Mouse (Mus musculus): ENCODE results near the gene Tagap. TPM values are rescaled to one million over a fixed set of nuclear protein-coding genes. Genes with fewer than 3 reads are reported as not detected.
"Not testable (repeated sequence)": the region's sequence is repeated elsewhere in the genome, so short reads cannot be mapped to it uniquely, and the experiment has no call there.

The Tagap gene
- total and polyA plus RNA-seq, 3 experiments: 14.2 to 20.9 (median 16.3) TPM

GRCm38 (mm10) chr17:7945117-7946052, 19.6 kb downstream of the Tagap start, which contains the start of gene Rsph3a:
Rsph3a (plus strand) TSS chr17:7945614.
- TF ChIP-seq SIN3A (IDR thresholded peaks at IDR 0.05; ENCODE audit: low read length): peak; percentile 66
- TF ChIP-seq NELFE (IDR thresholded peaks at IDR 0.05; ENCODE audit: low read depth, low read length): peak; percentile 46; the same call in 1 of the 2 replicates
- peak; percentile 75 for TF ChIP-seq POLR2A (IDR thresholded peaks at IDR 0.05; ENCODE audit: low read depth, low read length)
- peak; percentile 63; the same call in 1 of the 2 replicates for TF ChIP-seq MAX (IDR thresholded peaks at IDR 0.05; ENCODE audit: low read length)
- peak; percentile 37; the same call in 1 of the 2 replicates for TF ChIP-seq TCF12 (IDR thresholded peaks at IDR 0.05; ENCODE audit: low read depth, low read length)
- TF ChIP-seq HCFC1 (IDR thresholded peaks at IDR 0.05; ENCODE audit: low read depth, low read length): peak; percentile 68
- TF ChIP-seq CTCF (conservative IDR thresholded peaks at IDR 0.05 in 1 of 2, IDR thresholded peaks at IDR 0.05 in 1 of 2; ENCODE audit: low read depth in 2 of 2, low read length in 2 of 2): peak in 1 of 2 experiments; percentile 6; a peak in 1 of 4 replicates
- TF ChIP-seq ELF1 (IDR thresholded peaks at IDR 0.05; ENCODE audit: low read depth, low read length): peak; percentile 91
- peak; percentile 55 for TF ChIP-seq ZMIZ1 (IDR thresholded peaks at IDR 0.05; ENCODE audit: low read depth, low read length)
- TF ChIP-seq KAT2A (IDR thresholded peaks at IDR 0.05; ENCODE audit: insufficient replicate concordance, low read length): 0 out of 2 replicates have a peak, but pooled peaks have one; percentile 47
- peak; percentile 20; the same call in 1 of the 2 replicates for TF ChIP-seq TBP (conservative IDR thresholded peaks at IDR 0.05; ENCODE audit: low read depth, low read length)
- peak; percentile 69 for TF ChIP-seq MXI1 (IDR thresholded peaks at IDR 0.05; ENCODE audit: low read depth, low read length)
- DNase-seq (ENCODE audit: extremely low read depth): peak; percentile 72
- in situ Hi-C loops (cut with MboI; ENCODE audit: low pct_ligation_motif_present, low pct_unique_long_range_greater_than_20kb, low sequenced_read_pairs); H3K4me1 ChIP-seq (ENCODE audit: control insufficient read depth in 1 of 2, insufficient read depth in 2 of 2); H3K79me2 ChIP-seq (replicated peaks; ENCODE audit: control insufficient read depth, extremely low read depth, insufficient read depth, poor library complexity, severe bottlenecking); H3K36me3 ChIP-seq (replicated peaks in 1 of 2; ENCODE audit: control insufficient read depth in 1 of 2, insufficient read depth in 1 of 2, low read length in 1 of 2); H3K27me3 ChIP-seq (replicated peaks); H3K9me3 ChIP-seq (replicated peaks; ENCODE audit: low read length); dilution Hi-C loops (cut with MboI; ENCODE audit: extremely low pct_ligation_motif_present, extremely low pct_unique_long_range_greater_than_20kb, low sequenced_read_pairs): not testable (repeated sequence)
- Histone ChIP-seq H3K4me3 (replicated peaks in 1 of 3; ENCODE audit: low read depth in 2 of 3, low read length in 2 of 3, poor library complexity in 1 of 3) (peak within 1 kb of the TSS; percentile 53 to 65 (median 63)), H3K4me2 (ENCODE audit: insufficient read depth, low read depth, poor library complexity, severe bottlenecking) (peak within 1 kb of the TSS; percentile 58), H3K27ac (ENCODE audit: insufficient read depth, low read depth) (peak within 1 kb of the TSS; percentile 23; the same call in 1 of the 2 replicates), H3K9ac (ENCODE audit: insufficient read depth, low read depth) (peak within 1 kb of the TSS; percentile 20; the same call in 1 of the 2 replicates)

DNA sequence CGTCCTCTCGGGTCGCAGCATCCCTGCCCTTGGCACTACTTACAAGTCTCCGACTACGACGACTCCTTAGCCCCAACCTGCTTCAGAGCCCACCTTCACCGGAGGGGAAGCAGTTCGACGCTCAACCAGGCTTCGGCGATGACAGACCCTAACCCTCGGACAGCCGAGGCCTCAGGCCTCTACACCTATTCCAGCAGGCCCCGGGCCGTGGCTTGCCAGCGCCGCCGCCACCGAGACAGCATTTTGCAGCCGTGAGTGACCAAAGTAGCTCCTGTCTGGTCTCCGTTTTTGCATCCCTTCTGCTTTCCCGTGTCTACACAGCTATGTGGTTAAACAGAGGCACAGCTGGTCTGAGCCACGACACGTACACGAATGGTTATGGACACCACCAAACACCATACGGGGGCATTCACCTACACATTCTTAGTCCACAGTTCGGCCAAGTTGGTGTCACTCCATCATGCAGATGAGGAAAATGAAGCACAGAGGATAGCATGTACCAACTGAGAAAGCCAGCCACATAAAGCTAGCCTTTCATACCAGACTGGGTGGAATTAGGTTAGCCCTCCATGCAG, 20.3 kb downstream of the Tagap start:
- H3K79me2 ChIP-seq (replicated peaks; ENCODE audit: control insufficient read depth, extremely low read depth, insufficient read depth, poor library complexity, severe bottlenecking); H3K4me1 ChIP-seq (ENCODE audit: control insufficient read depth in 1 of 2, insufficient read depth in 2 of 2); DNase-seq (ENCODE audit: extremely low read depth); H3K36me3 ChIP-seq (replicated peaks in 1 of 2; ENCODE audit: control insufficient read depth in 1 of 2, insufficient read depth in 1 of 2, low read length in 1 of 2); H3K4me2 ChIP-seq (ENCODE audit: insufficient read depth, low read depth, poor library complexity, severe bottlenecking); dilution Hi-C loops (cut with MboI; ENCODE audit: extremely low pct_ligation_motif_present, extremely low pct_unique_long_range_greater_than_20kb, low sequenced_read_pairs); H3K9me3 ChIP-seq (replicated peaks; ENCODE audit: low read length); H3K27ac ChIP-seq (ENCODE audit: insufficient read depth, low read depth); H3K27me3 ChIP-seq (replicated peaks); in situ Hi-C loops (cut with MboI; ENCODE audit: low pct_ligation_motif_present, low pct_unique_long_range_greater_than_20kb, low sequenced_read_pairs): not testable (repeated sequence)
- peak overlapping the region; percentile 51 to 65 (median 53) for H3K4me3 ChIP-seq (replicated peaks in 1 of 3; ENCODE audit: low read depth in 2 of 3, low read length in 2 of 3, poor library complexity in 1 of 3)
- peak overlapping the region; percentile 20; the same call in 1 of the 2 replicates for H3K9ac ChIP-seq (ENCODE audit: insufficient read depth, low read depth)

DNA sequence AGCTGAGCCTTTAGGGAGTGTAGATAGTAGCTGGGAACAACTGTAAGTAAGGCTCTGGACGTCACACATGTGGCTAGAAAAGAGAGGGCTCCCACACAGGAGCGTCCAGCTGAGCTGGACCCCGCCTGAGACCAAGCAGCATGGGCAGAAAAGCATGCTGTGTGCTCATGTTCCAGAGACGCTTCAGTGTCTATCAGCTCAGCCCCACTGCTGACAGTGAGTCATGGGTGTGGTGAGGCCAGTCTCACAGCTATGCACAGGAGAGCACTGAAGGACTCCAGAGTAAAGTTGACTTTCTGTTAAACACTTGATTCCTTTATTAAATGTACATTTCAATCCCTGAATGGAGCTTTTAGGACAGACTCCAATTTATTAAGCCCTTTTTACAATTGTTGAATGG, 25.5 kb downstream of the Tagap start:
- H3K27ac ChIP-seq (ENCODE audit: insufficient read depth, low read depth); H3K79me2 ChIP-seq (replicated peaks; ENCODE audit: control insufficient read depth, extremely low read depth, insufficient read depth, poor library complexity, severe bottlenecking); DNase-seq (ENCODE audit: extremely low read depth); H3K4me1 ChIP-seq (ENCODE audit: control insufficient read depth in 1 of 2, insufficient read depth in 2 of 2); H3K27me3 ChIP-seq (replicated peaks); H3K36me3 ChIP-seq (replicated peaks in 1 of 2; ENCODE audit: control insufficient read depth in 1 of 2, insufficient read depth in 1 of 2, low read length in 1 of 2); H3K9ac ChIP-seq (ENCODE audit: insufficient read depth, low read depth); H3K4me2 ChIP-seq (ENCODE audit: insufficient read depth, low read depth, poor library complexity, severe bottlenecking); dilution Hi-C loops (cut with MboI; ENCODE audit: extremely low pct_ligation_motif_present, extremely low pct_unique_long_range_greater_than_20kb, low sequenced_read_pairs); H3K9me3 ChIP-seq (replicated peaks; ENCODE audit: low read length); H3K4me3 ChIP-seq (replicated peaks in 1 of 3; ENCODE audit: low read depth in 2 of 3, low read length in 2 of 3, poor library complexity in 1 of 3); in situ Hi-C loops (cut with MboI; ENCODE audit: low pct_ligation_motif_present, low pct_unique_long_range_greater_than_20kb, low sequenced_read_pairs): not testable (repeated sequence)

- H3K4me3 ChIP-seq (replicated peaks in 1 of 3; ENCODE audit: low read depth in 2 of 3, low read length in 2 of 3, poor library complexity in 1 of 3); H3K36me3 ChIP-seq (replicated peaks in 1 of 2; ENCODE audit: control insufficient read depth in 1 of 2, insufficient read depth in 1 of 2, low read length in 1 of 2); H3K79me2 ChIP-seq (replicated peaks; ENCODE audit: control insufficient read depth, extremely low read depth, insufficient read depth, poor library complexity, severe bottlenecking); H3K27me3 ChIP-seq (replicated peaks); H3K4me1 ChIP-seq (ENCODE audit: control insufficient read depth in 1 of 2, insufficient read depth in 2 of 2); H3K9ac ChIP-seq (ENCODE audit: insufficient read depth, low read depth); H3K27ac ChIP-seq (ENCODE audit: insufficient read depth, low read depth); H3K4me2 ChIP-seq (ENCODE audit: insufficient read depth, low read depth, poor library complexity, severe bottlenecking); dilution Hi-C loops (cut with MboI; ENCODE audit: extremely low pct_ligation_motif_present, extremely low pct_unique_long_range_greater_than_20kb, low sequenced_read_pairs); DNase-seq (ENCODE audit: extremely low read depth); H3K9me3 ChIP-seq (replicated peaks; ENCODE audit: low read length); in situ Hi-C loops (cut with MboI; ENCODE audit: low pct_ligation_motif_present, low pct_unique_long_range_greater_than_20kb, low sequenced_read_pairs): not testable (repeated sequence)
These were observed 31.4 kb downstream of the Tagap start for GRCm38 (mm10) chr17:7957242-7957641.
